Mouse (Mus musculus) liver, adult (tissue): ENCODE data around the gene Tatdn3.

Source experiments
- GATA4 ChIP-seq: IDR thresholded peaks from 2 replicates; pipeline ENCODE4 v1.6.1; 2014; ENCODE audit warnings: mild to moderate bottlenecking, low read length; ENCODE audit not compliant: insufficient replicate concordance

The Tatdn3 gene

GRCm38 (mm10) chr1:191087955-191088354, 25.2 kb upstream of the Tatdn3 start:
- TF ChIP-seq GATA4: no peak

- TF ChIP-seq GATA4: no peak
Measured at GRCm38 (mm10) chr1:191086960-191087359, 24.2 kb upstream of the Tatdn3 start.

GRCm38 (mm10) chr1:191086304-191086878, 23.7 kb upstream of the Tatdn3 start:
- TF ChIP-seq GATA4: no peak

- no peak for TF ChIP-seq GATA4
Measured at GRCm38 (mm10) chr1:191085597-191085996, 22.9 kb upstream of the Tatdn3 start.

- no peak for TF ChIP-seq GATA4
Measured at GRCm38 (mm10) chr1:191084951-191085559, 22.3 kb upstream of the Tatdn3 start.

- TF ChIP-seq GATA4: no peak
Measured at GRCm38 (mm10) chr1:191083230-191083629, 20.5 kb upstream of the Tatdn3 start.

GRCm38 (mm10) chr1:191075199-191075883, 12.6 kb upstream of the Tatdn3 start:
- no peak for TF ChIP-seq GATA4

- no peak for TF ChIP-seq GATA4
Measured at GRCm38 (mm10) chr1:191073486-191073885, 10.8 kb upstream of the Tatdn3 start.

GRCm38 (mm10) chr1:191073001-191073400, 10.3 kb upstream of the Tatdn3 start:
- TF ChIP-seq GATA4: no peak

- no peak for TF ChIP-seq GATA4
Measured at GRCm38 (mm10) chr1:191072329-191072913, 9.7 kb upstream of the Tatdn3 start.

- peak; percentile 81 for TF ChIP-seq GATA4
Measured at GRCm38 (mm10) chr1:191071613-191072012, 8.9 kb upstream of the Tatdn3 start.

- TF ChIP-seq GATA4: no peak
Measured at GRCm38 (mm10) chr1:191070259-191070658, 7.5 kb upstream of the Tatdn3 start.

- TF ChIP-seq GATA4: no peak
Measured at GRCm38 (mm10) chr1:191068377-191068776, 5.6 kb upstream of the Tatdn3 start.

GRCm38 (mm10) chr1:191065188-191065587, 2.5 kb upstream of the Tatdn3 start:
- no peak for TF ChIP-seq GATA4

GRCm38 (mm10) chr1:191064535-191064934, 1.8 kb upstream of the Tatdn3 start:
- no peak for TF ChIP-seq GATA4

GRCm38 (mm10) chr1:191063700-191064099, 968 bp upstream of the Tatdn3 start:
- no peak for TF ChIP-seq GATA4
